Mouse (Mus musculus): ENCODE data around the gene Lpcat2.

GRCm38 (mm10) chr8:92913396-92913795 lies 58.3 kb downstream of the Lpcat2 start:
- no peak for TF ChIP-seq POLR2A (IDR thresholded peaks at IDR 0.05; ENCODE audit: control insufficient read depth, low read depth, low read length)
- no peak for TF ChIP-seq CTCF (IDR thresholded peaks at IDR 0.05; ENCODE audit: control insufficient read depth, insufficient read depth, insufficient replicate concordance, low read depth, low read length)

Data from testis, adult 2 months (tissue).